Mouse (Mus musculus) urinary bladder, postnatal 4 days (tissue): Measurements from ENCODE around the gene Haus3.

ENCODE experiments used
- DNase-seq, 2 experiments: peaks; one replicate each; pipeline ENCODE4 v3.0.0; 2021 to 2022; ENCODE audit warnings: low spot score in 2 of 2

Haus3 gene

GRCm38 (mm10) chr5:34119121-34119856 is 50.0 kb downstream of the Haus3 start:
- no peak for DNase-seq

GRCm38 (mm10) chr5:34105681-34106080 is 63.6 kb downstream of the Haus3 start:
- DNase-seq = no peak
